Mouse (Mus musculus) intestine, embryonic 15.5 days (tissue): Measurements from ENCODE around the gene Cd79b. TPM values are rescaled to one million over a fixed set of nuclear protein-coding genes. Genes with fewer than 3 reads are reported as not detected.

Experiments used
- ATAC-seq: fragments of 200-750 bp; cut with Nextera tagmentation; 2 replicates; pipeline ENCODE4 v1.8.0; 2017; ENCODE audit warnings: moderate TSS enrichment, moderate library complexity
- H3K27ac ChIP-seq: fragments of 300-500 bp; sonication (generic); 2 replicates; pipeline ENCODE4 v1.5.1; 2015; ENCODE audit warnings: mild to moderate bottlenecking, inconsistent platforms
- H3K27me3 ChIP-seq: fragments of 300-500 bp; sonication (generic); replicated peaks from 2 replicates; pipeline ENCODE4 v1.6.1; 2015; ENCODE audit warnings: inconsistent platforms
- H3K36me3 ChIP-seq: fragments of 300-500 bp; sonication (generic); 2 replicates; pipeline ENCODE4 v1.6.1; 2015; ENCODE audit warnings: inconsistent platforms
- H3K4me1 ChIP-seq: fragments of 300-500 bp; sonication (generic); replicated peaks from 2 replicates; pipeline ENCODE4 v1.6.1; 2015; ENCODE audit warnings: inconsistent platforms
- H3K4me2 ChIP-seq: fragments of 300-500 bp; sonication (generic); replicated peaks from 2 replicates; pipeline ENCODE4 v1.6.1; 2015; ENCODE audit warnings: mild to moderate bottlenecking, inconsistent platforms
- H3K4me3 ChIP-seq: fragments of 300-500 bp; sonication (generic); replicated peaks from 2 replicates; pipeline ENCODE4 v1.5.1; 2015; ENCODE audit warnings: inconsistent platforms
- H3K9ac ChIP-seq: fragments of 300-500 bp; sonication (generic); 2 replicates; pipeline ENCODE4 v1.6.1; 2015; ENCODE audit warnings: inconsistent platforms
- H3K9me3 ChIP-seq: fragments of 300-500 bp; sonication (generic); 2 replicates; pipeline ENCODE4 v1.6.1; 2016; ENCODE audit warnings: inconsistent platforms
- WGBS: fragments of 180-500 bp; shearing (Covaris S2); methylation state at CpG from one replicate; pipeline ENCODE4 v1.1.7; 2015; 5-methylcytosine and 5-hydroxymethylcytosine counted together
- polyA plus RNA-seq: library from polyadenylated mRNA; unstranded; fragments of >200 nt; fragmentation: Nextera tagmentation; extraction: Ambion mirVana; gene quantifications from 2 replicates; pipeline ENCODE4 v1.2.1, GENCODE M21; 2015

Gene Cd79b
- polyA plus RNA-seq, 1 experiment from 2014 or later = 3.0 TPM

DNA sequence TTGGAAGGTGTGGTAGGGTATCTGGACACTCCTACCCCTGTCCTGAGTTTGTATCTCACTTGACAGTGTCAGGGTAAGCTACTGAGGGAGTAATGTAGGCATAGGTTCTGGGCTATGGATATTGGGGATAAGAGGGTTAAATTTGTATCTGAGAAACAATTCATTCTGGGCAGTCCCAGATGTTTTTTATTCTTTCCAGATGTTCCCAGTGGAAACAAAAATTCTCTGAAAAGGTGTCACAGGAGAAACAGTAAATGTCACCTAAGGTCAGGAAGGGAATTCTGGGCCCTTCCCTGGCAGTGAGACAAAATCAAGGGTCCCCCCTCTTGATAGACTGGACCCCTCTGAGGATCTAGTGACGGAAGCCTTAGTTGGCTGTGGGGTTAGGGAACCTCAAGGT, 1.9 kb upstream of the Cd79b start:
- Histone ChIP-seq H3K4me3 (no peak overlapping the region), H3K4me1 (peaks cover 28% of the 10 kb centered on the region), H3K9ac (no peak overlapping the region), H3K27me3 (no peaks in the 10 kb centered on the region), H3K36me3 (no peaks in the 10 kb centered on the region), H3K27ac (no peak overlapping the region), H3K4me2 (no peak overlapping the region), H3K9me3 (no peaks in the 10 kb centered on the region)
- WGBS = 79% methylated on average over 1 of the region's 1 CpGs
- no peak for ATAC-seq

DNA sequence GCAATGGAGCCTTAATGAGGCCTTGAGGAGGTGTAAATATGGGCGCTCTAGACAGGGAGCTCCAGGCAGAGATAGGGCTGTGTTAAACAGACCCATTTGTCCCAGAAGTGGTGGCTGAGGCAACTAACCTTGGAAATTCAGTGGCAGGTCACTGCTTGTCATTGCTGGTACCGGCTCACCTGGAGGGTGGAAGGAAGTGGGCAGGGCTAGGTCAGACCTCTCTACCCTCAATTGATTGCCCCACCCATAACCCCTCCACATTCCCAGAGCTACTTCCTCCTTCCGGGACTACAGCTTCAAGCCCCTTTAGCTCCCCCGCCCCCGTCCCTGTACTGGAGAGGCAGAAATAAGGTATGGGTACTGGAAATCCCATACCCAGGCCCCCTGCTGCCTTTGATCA, 1.0 kb downstream of the Cd79b start:
- Histone ChIP-seq H3K9me3 (no peaks in the 10 kb centered on the region), H3K4me2 (0 out of 2 replicates have a peak overlapping the region, but pooled peaks have one; percentile 3), H3K27ac (no peak overlapping the region), H3K9ac (no peak overlapping the region), H3K36me3 (no peaks in the 10 kb centered on the region), H3K4me1 (peaks cover 19% of the 10 kb centered on the region), H3K4me3 (no peak overlapping the region), H3K27me3 (no peaks in the 10 kb centered on the region)
- WGBS = 38% methylated on average over 5 of the region's 5 CpGs
- peak; percentile 61; the same call in 1 of the 2 replicates for ATAC-seq

DNA sequence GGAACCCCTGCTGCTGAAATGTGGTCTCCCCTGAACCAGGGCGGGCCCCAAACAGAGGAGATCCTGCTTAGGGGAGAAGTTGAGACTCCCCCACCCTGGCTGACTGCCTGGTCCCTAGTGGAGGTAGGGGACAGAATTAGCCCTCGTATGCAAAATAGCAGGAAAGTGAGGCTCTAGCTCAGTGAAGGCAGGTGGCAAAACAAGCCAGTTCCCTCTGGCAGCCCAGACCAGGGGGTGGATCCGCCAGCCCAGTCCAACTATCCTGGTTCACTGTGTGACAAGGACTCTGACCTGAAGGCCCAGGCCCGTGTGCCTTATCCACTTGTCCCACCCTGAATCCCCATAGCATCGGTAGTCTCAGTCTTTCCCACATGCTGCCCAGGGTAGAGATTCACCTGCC, 4.4 kb downstream of the Cd79b start:
- no peak overlapping the region for H3K9ac ChIP-seq
- no peaks in the 10 kb centered on the region for H3K36me3 ChIP-seq
- H3K4me2 ChIP-seq = no peak overlapping the region
- WGBS = 70% methylated on average over 5 of the region's 5 CpGs
- H3K27me3 ChIP-seq = no peaks in the 10 kb centered on the region
- H3K4me3 ChIP-seq = no peak overlapping the region
- H3K9me3 ChIP-seq = no peaks in the 10 kb centered on the region
- H3K4me1 ChIP-seq = peaks cover 13% of the 10 kb centered on the region
- no peak overlapping the region for H3K27ac ChIP-seq
- ATAC-seq = no peak

DNA sequence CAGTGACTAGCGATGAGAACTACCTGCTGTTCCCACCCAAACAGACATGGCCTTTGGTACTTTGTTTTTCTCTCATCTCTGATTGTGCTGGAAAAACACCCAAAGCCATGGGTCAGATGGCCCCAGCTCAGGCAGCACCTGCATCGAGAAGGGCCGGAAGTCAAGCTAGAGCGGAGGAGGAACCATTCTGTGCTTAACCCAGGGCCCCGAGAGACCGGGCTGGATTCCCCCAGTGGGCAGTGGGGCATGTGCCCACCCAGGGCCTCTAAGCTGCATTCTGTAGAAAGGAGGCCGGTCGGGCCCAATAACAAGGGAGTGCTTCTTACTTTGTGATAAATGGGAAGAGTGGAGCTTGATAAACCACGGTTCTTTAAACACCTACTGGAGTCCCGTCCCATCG, 6.4 kb downstream of the Cd79b start:
- H3K27me3 ChIP-seq = no peaks in the 10 kb centered on the region
- no peaks in the 10 kb centered on the region for H3K9me3 ChIP-seq
- H3K9ac ChIP-seq = no peak overlapping the region
- H3K27ac ChIP-seq = no peak overlapping the region
- H3K4me2 ChIP-seq = no peak overlapping the region
- H3K4me3 ChIP-seq = no peak overlapping the region
- WGBS = 82% methylated on average over 11 of the region's 11 CpGs
- no peak for ATAC-seq
- H3K4me1 ChIP-seq = no peaks in the 10 kb centered on the region
- no peaks in the 10 kb centered on the region for H3K36me3 ChIP-seq

DNA sequence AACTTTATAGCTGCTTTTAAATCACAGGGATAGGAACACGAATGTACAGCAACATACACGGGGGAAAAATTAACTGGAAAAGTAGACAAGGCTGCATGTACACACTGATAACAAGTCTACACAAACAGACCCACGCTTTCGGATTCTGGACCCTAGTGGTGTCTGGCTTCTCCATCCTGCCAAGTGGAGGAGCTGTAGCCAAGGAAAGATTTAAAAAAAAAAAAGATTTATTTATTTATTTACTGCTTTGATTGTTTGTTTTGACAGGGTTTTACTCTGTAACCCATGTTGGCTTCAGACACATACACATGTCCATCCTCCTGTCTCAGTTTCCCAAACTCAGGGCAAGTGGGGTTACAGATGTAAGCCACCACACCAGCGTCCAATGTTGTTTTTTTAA, 7.1 kb downstream of the Cd79b start:
- Histone ChIP-seq H3K9ac (no peak overlapping the region), H3K27me3 (no peaks in the 10 kb centered on the region), H3K36me3 (no peaks in the 10 kb centered on the region), H3K4me2 (no peak overlapping the region), H3K4me3 (no peak overlapping the region), H3K4me1 (no peaks in the 10 kb centered on the region), H3K9me3 (no peaks in the 10 kb centered on the region), H3K27ac (no peak overlapping the region)
- WGBS = 50% methylated on average over 5 of the region's 5 CpGs
- no peak for ATAC-seq

DNA sequence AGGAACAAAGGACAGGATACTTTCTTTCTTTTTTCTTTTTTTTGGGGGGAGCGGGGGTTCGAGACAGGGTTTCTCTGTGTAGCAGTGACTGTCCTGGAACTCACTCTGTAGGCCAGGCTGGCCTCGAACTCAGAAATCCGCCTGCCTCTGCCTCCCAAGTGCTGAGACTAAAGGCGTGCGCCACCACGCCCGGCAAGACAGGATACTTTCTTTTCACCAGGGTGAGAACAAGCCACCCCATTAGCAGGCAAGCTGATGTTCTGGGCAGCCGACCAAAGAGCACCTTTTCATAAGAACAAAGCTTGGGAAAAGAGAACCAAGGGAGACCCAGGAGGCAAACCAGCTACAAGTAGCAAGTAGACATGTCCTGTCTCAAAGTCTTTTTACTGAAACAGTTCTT, 7.8 kb downstream of the Cd79b start:
- ATAC-seq = no peak
- Histone ChIP-seq H3K9me3 (no peaks in the 10 kb centered on the region), H3K9ac (no peak overlapping the region), H3K27ac (no peak overlapping the region), H3K27me3 (no peaks in the 10 kb centered on the region), H3K36me3 (no peaks in the 10 kb centered on the region), H3K4me2 (no peak overlapping the region), H3K4me1 (no peaks in the 10 kb centered on the region), H3K4me3 (no peak overlapping the region)
- 86% methylated on average over 9 of the region's 9 CpGs for WGBS

DNA sequence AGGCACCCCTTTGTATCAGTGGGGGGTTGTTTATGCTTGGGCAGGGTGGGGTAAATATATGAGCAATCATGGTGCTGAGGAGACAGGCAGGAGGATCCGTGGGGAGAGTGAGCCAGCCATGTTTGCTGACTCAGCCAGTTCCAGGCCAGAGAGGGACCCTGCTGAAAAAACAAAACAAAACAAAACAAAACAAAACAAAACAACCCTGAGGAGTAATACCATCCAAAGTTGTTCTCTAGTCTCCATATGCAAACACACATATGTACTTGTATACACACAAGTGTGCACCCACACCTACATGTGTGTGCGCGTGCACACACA, 8.5 kb downstream of the Cd79b start:
- H3K4me1 ChIP-seq = no peaks in the 10 kb centered on the region
- no peaks in the 10 kb centered on the region for H3K27me3 ChIP-seq
- no peak overlapping the region for H3K27ac ChIP-seq
- no peak for ATAC-seq
- no peak overlapping the region for H3K9ac ChIP-seq
- H3K9me3 ChIP-seq = no peaks in the 10 kb centered on the region
- no peak overlapping the region for H3K4me2 ChIP-seq
- WGBS = 84% methylated on average over 3 of the region's 3 CpGs
- no peaks in the 10 kb centered on the region for H3K36me3 ChIP-seq
- no peak overlapping the region for H3K4me3 ChIP-seq

DNA sequence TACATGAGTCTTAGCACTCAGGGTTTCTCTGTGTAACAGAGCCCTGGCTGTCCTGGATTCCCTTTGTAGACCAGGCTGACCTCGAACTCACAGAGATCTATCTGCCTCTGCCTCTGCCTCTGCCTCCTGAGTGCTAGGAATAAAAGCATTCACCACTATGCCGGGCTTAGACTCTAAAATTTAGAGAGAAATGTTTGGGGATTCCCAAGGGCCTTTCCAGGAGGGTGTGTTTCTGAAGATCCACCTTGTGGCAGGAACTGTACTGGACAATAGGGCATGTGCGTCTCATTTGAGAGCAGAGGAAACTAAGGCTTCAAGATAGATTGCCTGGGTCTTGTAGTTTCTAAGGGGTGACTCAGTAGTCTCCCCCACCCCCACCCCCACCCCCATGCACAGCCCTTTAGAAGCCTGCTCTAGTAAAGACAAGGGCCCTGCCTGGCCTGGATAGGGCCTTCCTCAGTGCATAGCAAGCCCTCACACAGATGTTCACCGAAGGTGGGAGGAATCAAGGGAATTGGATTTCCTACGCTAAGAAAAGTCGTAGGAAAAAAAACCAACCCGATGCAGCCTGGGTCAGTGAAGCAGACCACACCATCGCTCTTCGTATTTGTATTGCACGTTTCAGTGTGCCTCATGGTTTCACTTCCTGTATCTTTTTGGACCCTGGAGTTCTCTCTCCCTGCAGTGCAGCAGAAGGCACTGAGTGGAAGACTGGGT, 9.1 kb downstream of the Cd79b start:
- Histone ChIP-seq H3K4me2 (no peak overlapping the region), H3K27me3 (no peaks in the 10 kb centered on the region), H3K4me1 (no peaks in the 10 kb centered on the region), H3K9me3 (no peaks in the 10 kb centered on the region), H3K4me3 (no peak overlapping the region), H3K36me3 (no peaks in the 10 kb centered on the region), H3K9ac (no peak overlapping the region), H3K27ac (no peak overlapping the region)
- 74% methylated on average over 10 of the region's 10 CpGs for WGBS
- ATAC-seq = no peak

DNA sequence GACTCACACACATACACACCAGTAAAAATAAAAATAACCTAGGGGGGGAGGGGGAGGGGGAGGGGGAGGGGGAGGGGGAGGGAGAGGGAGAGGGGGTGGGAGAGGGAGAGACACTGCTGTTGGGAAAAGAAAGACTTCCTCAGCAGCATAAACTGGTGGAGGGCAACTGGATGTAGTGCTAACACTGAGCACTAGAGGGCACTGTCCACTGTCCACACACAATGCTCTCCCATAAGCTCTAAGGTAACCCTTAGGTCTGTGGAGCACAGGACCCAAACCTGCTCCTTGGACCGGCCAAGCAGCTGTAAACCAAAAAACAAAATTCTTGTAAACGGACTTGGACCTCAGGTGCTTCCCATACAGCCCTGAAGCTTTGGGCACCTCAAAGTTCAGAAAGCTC, 11.9 kb downstream of the Cd79b start:
- no peak overlapping the region for H3K9ac ChIP-seq
- no peaks in the 10 kb centered on the region for H3K36me3 ChIP-seq
- no peak overlapping the region for H3K4me3 ChIP-seq
- H3K4me2 ChIP-seq = no peak overlapping the region
- no peaks in the 10 kb centered on the region for H3K27me3 ChIP-seq
- H3K4me1 ChIP-seq = no peaks in the 10 kb centered on the region
- ATAC-seq = 0 out of 2 replicates have a peak, but pooled peaks have one; percentile 34
- no peak overlapping the region for H3K27ac ChIP-seq
- H3K9me3 ChIP-seq = no peaks in the 10 kb centered on the region
- 10% methylated on average over 2 of the region's 2 CpGs for WGBS

DNA sequence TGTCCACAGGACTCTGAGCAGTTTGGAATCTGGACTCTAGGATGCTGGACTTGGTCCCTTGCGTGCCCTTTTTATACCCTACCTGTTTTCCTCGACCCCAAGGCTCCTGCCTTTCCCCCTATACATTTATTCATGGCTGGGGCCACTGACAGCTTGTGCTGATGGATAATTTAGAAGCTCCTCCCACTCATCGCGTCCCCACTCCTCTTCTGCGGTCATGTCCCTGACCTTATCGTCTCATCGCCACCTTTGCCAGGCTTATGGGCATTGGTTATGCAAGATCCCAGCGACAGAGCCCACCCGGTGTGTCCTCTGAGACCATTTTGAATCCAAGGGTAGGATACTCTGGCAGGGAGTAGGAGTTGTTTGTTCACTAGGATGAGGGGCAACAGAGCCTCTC, 12.8 kb downstream of the Cd79b start, which contains the start of gene Gh:
Gene Gh (minus strand): TSS at position 101 of the 400 bp plus-strand sequence.
- H3K9me3 ChIP-seq = no peaks in the 10 kb centered on the region
- no peak for ATAC-seq
- H3K27ac ChIP-seq = no peak within 1 kb of the TSS
- H3K4me1 ChIP-seq = no peaks in the 10 kb centered on the region
- no peak within 1 kb of the TSS for H3K4me3 ChIP-seq
- H3K4me2 ChIP-seq = no peak within 1 kb of the TSS
- H3K9ac ChIP-seq = no peak within 1 kb of the TSS
- 79% methylated on average over 9 of the region's 9 CpGs for WGBS
- no peaks in the 10 kb centered on the region for H3K27me3 ChIP-seq
- H3K36me3 ChIP-seq = no peaks in the 10 kb centered on the region

DNA sequence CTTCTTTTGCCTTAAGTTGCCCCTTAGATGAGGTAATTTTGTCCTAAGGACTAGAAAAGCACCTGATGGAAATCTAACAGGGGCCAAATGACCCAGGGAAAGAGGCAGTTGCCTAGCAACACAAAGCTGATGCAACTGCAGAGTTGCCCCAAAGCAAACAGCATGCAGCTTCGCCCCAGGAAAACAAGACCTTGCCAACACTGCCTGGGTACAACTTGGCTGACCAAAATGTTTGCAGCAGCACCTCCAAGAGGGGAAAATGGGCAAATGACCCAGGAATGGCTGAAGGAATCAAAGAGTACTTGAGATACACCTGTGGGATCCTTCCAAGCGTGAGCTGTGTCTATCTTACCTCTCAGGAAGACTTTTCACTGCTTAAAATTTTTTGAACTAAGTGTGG, 22.7 kb downstream of the Cd79b start:
- Histone ChIP-seq H3K4me3 (no peak overlapping the region), H3K4me1 (no peaks in the 10 kb centered on the region), H3K4me2 (no peak overlapping the region), H3K36me3 (no peaks in the 10 kb centered on the region), H3K27ac (no peak overlapping the region), H3K27me3 (no peaks in the 10 kb centered on the region), H3K9me3 (no peaks in the 10 kb centered on the region), H3K9ac (no peak overlapping the region)
- no peak for ATAC-seq
- WGBS = 84% methylated on average over 2 of the region's 2 CpGs

DNA sequence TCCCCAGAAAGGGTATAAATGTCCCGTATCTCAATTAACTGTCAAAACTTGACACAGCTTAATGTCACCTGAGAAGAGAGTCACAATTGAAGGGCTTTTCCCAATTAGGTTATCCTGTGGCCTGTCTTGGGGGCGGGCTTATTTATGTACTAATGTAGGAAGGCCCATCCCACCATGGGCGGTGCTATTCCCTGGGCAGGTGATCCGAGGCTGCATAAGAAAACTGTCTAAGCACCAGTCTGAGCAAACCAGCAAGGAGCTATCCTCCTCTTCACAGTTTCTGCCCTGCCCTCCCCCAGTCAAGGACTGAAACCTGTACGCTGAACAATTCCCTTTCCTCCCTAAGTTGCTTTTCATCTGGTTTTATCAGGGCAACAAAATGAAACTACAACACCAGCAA, 24.2 kb downstream of the Cd79b start:
- Histone ChIP-seq H3K4me2 (no peak overlapping the region), H3K4me3 (no peak overlapping the region), H3K36me3 (no peaks in the 10 kb centered on the region), H3K27ac (no peak overlapping the region), H3K9ac (no peak overlapping the region), H3K27me3 (no peaks in the 10 kb centered on the region), H3K9me3 (no peaks in the 10 kb centered on the region), H3K4me1 (no peaks in the 10 kb centered on the region)
- ATAC-seq = no peak
- 89% methylated on average over 5 of the region's 5 CpGs for WGBS

DNA sequence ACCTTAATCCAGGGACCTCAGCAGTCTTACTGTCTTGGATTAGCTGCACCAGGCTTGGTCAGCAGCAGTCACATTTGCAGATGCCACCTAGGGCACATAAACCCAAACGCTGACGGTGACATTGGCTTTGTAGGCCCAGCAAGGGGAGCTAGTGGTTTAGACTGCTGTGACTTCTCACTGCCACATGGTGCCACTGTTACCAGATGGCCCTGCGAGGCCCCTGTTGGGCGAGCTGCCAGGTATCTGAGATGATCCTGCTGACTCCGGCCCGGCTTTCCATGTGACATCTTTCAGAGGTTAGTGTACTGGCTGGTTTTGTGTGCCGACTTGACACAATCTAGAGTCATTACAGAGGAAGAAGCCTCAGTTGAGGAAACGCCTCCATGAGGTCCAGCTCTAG, 25.2 kb downstream of the Cd79b start:
- no peak overlapping the region for H3K4me3 ChIP-seq
- 48% methylated on average over 8 of the region's 8 CpGs for WGBS

More for the DNA sequence above, 25.2 kb downstream of the Cd79b start:
- H3K4me1 ChIP-seq = no peaks in the 10 kb centered on the region
- H3K36me3 ChIP-seq = no peaks in the 10 kb centered on the region
- H3K27me3 ChIP-seq = no peaks in the 10 kb centered on the region
- no peaks in the 10 kb centered on the region for H3K9me3 ChIP-seq
- H3K9ac ChIP-seq = no peak overlapping the region
- H3K4me2 ChIP-seq = no peak overlapping the region
- ATAC-seq = no peak
- H3K27ac ChIP-seq = no peak overlapping the region
